Mouse (Mus musculus): Measurements from ENCODE around the gene Kalrn.

Gene Kalrn

DNA sequence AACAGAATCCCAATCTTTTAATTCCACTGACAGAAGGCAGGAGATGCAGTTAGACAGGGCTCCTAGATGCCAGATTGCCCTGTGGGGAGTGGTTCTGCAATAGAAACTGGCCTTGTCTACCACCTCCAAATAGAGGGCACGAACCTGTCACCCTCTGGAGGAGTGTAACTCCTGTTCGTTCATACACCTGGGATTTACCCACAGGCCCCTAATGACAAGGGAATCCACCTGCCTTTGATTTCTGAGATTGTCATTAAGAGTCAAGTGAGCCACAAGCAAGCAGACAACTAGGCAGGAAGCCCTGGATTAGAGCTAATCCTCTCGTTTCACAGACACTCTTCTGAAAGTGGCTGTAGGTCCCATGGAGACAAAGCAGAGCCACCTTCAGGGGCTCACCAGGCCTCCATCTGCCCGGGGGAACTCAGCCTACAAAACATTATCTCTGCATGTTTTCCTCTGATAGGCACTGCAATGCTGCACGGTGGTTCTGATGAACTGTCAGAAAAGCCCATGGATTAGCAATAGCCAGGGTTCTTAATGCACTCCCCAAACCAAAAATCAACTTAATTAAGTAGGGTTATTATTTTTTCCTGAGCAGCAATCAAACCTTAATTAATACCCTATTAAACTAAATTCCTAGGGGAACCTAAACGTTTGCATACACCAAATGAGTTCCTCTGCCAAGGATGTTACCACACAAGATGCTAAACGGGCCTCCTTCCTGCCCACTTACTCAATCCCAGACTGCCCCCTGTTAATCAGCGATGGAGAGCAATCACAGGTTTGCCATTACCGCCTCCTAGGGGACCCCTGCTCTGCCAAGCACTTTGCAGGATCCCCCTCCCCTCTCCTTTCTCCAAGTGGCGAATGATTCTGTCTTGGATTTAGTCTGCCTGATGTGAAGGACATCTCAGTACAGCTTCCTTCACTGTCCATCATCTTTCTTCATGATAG lies 312.1 kb downstream of the Kalrn start:
- 38% methylated on average over 10 of the region's 10 CpGs for WGBS

- WGBS = 31% methylated on average over 2 of the region's 2 CpGs
These were observed 318.7 kb downstream of the Kalrn start for GRCm38 (mm10) chr16:34254646-34255022.

GRCm38 (mm10) chr16:34254002-34254645 lies 319.2 kb downstream of the Kalrn start:
- 44% methylated on average over 4 of the region's 4 CpGs for WGBS

DNA sequence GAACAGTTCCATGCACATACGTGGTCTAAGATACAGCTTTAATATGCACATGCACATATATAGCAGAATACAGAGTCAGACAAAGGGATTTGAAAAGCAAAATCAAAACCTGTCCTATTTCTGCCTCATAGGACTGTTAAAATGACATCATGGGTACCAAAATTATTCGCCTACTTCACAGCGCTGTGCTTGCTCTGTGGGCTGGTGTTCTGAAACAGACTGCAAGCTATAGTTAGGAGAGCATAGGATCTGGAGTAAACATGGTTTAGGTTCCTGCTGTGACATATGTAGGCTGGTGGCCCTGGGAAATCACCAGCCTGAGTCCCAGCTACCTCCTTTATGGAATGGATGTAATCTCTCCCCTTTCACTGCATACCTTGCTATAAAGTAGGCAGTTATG lies 320.7 kb downstream of the Kalrn start:
- 50% methylated on average over 3 of the region's 3 CpGs for WGBS

DNA sequence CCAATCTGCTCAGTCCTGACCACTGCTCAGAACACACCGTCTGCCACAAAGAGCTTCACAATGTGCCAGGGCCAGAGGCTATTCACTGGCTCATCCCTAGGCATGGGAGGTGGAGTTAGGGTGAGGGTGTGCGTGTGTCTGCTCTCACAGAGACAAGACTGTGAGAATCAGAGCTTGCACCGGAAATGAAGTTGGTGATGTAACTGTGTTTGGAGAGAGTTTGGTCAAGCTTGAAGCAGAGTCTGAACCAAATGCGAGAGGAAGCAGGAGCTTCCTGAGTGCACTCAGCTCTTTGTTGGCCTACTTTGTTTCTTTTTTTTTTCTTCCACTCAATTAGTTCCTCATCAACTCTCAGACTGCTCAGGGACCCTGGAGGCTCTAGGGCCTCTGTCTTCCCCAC lies 325.1 kb downstream of the Kalrn start:
- WGBS = 22% methylated on average over 4 of the region's 4 CpGs

DNA sequence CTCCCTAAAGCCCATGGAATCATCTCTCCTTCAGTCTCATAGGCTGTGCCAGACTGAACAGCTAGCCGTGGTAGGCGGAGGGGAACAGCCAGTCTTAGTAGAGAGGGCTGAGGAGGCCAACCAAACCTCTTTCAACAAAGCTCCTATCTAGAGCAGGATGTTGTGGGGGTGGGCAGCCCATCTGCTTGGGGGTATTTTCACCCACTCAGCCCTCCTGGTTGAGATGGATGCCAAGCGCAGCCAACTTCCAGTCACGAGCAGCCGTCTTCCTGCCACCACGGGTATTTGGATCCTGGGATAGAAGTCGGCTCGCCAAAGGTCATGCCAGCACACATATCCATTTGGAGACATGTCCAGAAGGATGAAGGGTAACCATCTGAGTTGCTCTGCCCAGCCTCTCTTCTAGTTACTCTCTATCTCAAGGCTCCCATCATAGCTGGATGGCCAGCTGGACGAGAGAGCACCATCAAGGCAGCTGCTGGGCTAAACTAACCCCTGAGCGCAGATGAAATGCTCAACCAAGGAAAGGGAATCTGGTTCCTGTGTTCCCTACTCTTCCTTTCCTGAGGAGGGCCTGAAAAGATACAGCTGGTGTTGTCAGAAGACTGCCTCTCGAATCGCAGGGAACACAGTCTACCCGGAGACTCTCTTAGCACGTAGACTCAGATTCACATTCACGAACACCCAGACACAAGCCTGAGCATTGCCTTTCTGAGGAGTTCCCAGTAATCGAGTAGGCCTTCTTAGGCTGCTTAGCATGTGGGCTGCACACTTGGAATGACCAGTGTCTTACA lies 331.2 kb downstream of the Kalrn start:
- 51% methylated on average over 16 of the region's 16 CpGs for WGBS

- WGBS = 43% methylated on average over 4 of the region's 4 CpGs
These were observed 333.7 kb downstream of the Kalrn start for GRCm38 (mm10) chr16:34239618-34240017.

DNA sequence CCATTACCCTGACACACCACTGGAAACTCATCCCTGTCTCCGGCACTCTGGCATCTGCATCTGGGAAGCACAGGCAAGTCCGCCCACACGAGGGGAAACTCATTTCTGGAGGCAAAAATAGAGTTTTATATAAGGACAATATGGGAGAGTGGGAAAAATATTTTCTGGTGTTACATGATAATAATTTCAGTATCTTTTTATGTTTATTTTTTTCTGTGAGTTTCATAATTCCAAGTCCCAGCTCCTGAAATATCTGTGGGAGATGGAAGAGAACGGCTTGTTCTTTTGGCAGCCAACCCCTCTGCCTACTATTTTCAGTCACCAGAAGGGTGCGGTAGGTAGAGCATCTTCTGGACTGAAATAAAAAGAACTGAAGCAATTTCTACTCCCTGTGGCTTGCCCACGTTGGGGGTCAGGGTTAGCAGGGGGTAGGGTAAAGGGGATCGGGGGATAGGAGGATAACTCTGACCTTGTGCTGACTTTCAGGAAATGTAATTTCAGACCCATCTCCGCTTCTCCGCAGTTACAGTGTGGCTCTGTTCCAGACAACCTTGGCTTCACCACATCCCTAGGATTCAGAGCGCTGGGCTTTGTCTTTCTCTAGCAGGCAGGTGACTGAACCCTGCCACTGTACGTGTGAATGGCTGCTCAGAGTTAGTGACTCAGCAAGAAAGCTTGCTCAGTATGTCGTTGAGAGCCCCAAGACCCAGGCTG lies 336.3 kb downstream of the Kalrn start:
- WGBS = 42% methylated on average over 12 of the region's 12 CpGs

DNA sequence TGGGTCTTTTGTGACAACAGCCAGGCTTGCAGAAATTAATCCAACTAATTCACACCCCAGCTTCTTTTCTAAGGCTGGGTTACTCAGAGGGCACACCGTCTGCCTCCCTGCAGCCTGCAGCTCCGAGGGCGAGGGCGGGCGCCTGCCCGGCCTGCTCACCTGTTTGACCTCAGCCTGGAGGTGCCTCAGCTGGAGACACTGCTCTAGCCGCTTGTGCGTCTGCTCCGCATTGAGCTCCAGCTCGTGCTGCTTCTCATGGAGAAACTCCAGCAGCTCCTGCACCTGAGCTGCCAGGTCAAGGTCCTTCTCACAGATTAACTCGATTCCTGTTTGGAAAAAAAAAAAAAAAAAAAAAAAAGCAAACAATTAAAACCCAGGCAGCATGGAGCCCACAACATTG lies 338.2 kb downstream of the Kalrn start:
- WGBS = 55% methylated on average over 11 of the region's 11 CpGs

DNA sequence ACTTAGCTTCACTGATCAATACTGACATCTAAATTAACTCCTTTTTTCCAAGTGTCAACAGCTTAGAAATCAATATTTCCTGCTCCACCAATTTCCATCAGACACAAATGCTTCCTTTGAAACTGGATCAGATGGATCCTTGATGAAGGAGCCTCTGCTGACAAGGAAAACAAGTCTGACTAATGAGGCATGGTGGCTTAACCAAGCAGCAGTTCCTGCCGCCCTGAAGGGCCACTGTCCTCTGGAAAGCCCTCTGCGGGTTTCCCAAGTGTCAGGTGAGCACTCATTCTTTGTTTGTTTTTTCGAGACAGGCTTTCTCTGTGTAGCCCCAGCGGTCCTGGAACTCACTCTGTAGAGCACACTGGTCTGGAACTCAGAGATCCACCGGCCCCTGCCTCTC lies 341.4 kb downstream of the Kalrn start:
- 47% methylated on average over 5 of the region's 5 CpGs for WGBS

DNA sequence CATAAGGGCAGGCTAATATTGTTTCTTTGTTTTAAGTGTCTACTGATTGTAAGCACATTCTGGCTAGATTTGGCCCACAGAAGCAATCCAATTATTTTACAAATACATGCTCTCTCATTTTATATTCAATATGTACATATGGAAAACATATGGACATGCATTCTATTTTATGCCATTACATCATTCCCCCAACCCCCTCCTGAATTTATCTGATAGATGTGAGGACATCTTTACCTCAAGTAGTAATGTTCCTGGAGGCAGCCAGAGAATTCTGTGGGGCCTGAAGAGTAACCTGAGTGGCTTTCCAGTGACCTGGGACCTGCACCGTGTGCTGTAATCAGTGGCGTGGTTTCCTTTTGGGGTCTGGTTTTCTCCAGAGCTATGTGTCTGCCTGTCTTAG lies 342.2 kb downstream of the Kalrn start:
- 49% methylated on average over 2 of the region's 2 CpGs for WGBS

GRCm38 (mm10) chr16:34229350-34229749 lies 344.0 kb downstream of the Kalrn start:
- WGBS = 29% methylated on average over 8 of the region's 8 CpGs

DNA sequence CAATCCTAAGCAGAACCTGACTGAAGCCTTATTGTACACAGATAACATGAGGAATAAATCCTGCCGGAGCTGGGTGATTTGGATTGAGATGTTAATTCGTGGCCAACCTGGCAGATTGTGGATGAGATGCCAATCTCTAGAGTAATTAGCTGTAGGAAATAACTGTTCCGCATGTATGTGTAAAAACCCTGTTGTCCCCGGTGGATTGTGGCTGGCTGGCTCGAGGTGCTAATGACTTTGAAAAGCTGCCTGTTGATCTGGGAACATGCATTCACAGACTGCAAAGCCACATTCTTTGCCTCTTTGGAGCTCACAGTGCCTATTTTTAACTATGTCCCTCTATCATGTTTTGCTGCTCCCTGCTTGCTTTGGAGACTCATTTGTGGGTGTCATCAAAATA lies 344.7 kb downstream of the Kalrn start:
- whole genome bisulfite sequencing = 23% methylated on average over 5 of the region's 5 CpGs

DNA sequence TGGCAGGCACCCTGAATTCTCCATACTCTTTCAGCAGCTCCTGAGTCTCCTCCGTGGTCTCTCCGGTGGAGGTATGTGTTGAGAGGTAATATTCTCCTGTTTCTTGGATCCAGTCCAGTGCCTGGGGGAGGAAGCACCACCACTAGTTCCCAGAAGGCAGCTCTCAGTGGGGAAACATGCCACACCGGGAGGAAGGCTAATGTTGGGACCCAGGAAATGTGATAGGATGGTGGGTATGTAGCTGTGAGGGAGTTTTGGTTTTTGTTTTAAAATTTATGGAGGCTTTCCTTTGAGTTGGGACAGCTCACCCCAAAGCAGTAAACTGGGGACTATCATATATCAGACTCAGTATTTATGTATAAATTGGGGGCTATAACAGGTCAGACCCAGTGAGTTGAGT lies 361.2 kb downstream of the Kalrn start:
- WGBS = 56% methylated on average over 3 of the region's 3 CpGs

DNA sequence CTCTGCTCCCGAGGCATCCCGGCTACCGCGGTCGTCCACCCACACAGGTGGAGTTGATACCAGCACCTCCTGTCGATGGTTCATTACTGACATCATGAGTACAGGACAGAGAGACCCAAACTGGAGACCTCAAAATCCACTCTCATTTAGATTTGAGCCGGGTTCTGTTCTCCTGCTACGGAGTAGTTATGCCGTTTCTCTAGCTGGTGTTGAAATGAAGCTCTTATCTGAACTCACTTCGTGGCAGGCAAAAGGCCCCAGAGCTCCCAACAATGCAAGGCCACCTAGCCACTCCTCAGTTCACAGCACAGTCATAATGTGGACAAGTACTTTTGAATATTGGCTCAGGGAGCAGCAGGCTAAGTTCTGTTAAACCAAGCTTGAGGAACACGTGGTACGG lies 362.1 kb downstream of the Kalrn start:
- WGBS = 61% methylated on average over 12 of the region's 12 CpGs

DNA sequence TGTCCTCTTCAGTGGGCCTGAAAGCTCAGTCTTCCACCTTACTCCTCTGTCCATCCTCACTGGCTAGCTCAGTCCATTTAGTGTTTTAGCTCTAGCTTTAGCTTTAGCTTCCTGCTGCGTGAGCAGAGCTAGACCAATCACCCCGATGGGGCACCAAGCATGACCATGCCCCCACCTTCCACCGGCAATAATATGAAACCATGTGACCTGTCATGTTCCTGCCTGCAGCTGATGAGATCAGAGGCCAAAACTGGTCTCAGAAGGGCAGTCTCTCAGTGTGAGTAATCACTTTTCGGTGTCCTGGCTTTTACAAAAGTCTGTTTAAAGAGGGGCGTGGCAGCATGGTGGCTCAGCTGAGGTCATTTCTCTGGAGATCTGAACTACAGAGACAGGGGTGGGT lies 364.6 kb downstream of the Kalrn start:
- 74% methylated on average over 5 of the region's 5 CpGs for WGBS

DNA sequence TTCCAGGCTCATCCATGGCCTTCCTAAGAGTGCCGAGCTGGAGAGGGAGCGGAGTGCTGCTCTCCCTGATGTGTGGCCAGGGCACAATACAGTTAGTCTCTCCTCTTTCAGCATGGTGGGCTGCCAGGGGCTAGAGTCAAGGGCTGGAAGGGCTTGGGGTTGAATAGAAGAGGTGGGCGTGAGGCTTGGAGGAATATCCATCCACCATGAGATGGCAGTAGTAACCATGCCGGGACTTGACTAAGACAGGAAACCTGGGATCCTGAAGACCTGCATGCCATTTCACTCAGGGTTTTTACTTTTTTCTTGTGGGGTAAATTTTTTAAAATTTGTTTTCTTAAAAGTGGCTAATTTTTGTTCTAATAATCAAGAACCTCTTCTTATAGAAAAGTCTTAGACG lies 365.4 kb downstream of the Kalrn start:
- 63% methylated on average over 5 of the region's 5 CpGs for WGBS

- 33% methylated on average over 13 of the region's 13 CpGs for WGBS
These were observed 368.7 kb downstream of the Kalrn start for GRCm38 (mm10) chr16:34204527-34205139.

GRCm38 (mm10) chr16:34199543-34199942 lies 373.8 kb downstream of the Kalrn start:
- WGBS = 70% methylated on average over 6 of the region's 6 CpGs

GRCm38 (mm10) chr16:34192959-34193842 lies 380.1 kb downstream of the Kalrn start:
- WGBS = 26% methylated on average over 10 of the region's 10 CpGs

Data from cerebral cortex, adult 2 months (tissue).